Mouse (Mus musculus): ENCODE measurements around the gene Gria1. TPM values are rescaled to one million over a fixed set of nuclear protein-coding genes. Genes with fewer than 3 reads are reported as not detected.
A peak's percentile ranks its signal among the peaks of the same experiment; 100 is the strongest.

Gene Gria1
- polyA plus RNA-seq, 1 experiment from 2014 or later = 0.29 TPM

DNA sequence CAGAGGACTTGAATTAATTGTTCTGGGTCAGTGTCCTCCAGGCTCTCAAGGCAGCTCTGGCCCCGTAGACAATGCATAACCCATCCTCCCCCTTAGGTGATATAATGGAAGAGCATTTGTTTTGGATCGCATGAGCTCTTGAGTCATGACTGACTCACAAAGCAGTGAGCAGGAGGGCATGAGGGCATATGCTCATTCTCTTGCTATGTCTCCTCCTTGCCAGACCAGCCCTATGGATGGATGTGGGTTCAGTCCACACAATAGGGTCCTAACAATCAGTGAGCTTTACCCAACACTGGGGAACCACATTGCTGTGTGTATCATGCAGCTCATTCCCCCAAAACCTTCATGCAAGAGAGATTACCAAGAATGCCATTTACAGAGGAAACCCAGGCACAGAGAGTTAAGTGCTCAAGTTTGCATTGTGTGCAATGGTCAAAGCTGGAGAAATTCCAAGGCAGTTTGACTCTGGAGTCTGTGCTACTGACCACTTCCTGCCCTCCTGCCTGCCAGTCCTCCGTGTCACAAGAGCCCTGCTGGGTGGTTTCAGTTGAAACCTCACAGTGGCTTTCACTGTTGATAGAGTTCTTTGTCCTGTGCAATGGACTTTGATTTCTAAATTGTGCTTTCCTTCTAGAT lies 80.2 kb downstream of the Gria1 start:
- no peak for DNase-seq
- no peaks in the 10 kb centered on the region for H3K36me3 ChIP-seq (ENCODE audit: insufficient read depth)
- no peak for ATAC-seq (ENCODE audit: insufficient read depth)

DNA sequence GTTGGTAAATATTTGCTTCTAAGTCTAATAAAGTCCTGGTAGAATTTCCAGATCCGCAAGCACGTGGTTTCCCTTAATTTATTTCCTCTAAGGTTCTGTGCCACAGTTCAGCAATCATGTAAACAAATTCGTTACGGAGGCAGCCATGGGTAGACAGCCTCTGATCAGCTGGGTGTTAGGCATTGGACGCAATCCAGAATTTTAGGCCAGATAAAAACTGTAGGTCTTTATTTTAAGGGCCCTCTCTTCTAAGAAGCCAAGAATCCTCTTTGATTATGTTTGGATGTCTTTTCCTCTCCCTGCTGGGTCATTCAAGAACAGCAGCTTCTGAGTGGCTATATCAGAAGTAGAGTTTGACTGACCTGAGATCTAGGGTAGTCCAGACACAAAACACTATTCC lies 89.3 kb downstream of the Gria1 start:
- Histone ChIP-seq H3K27me3 (ENCODE audit: insufficient read depth, low read length) (no peaks in the 10 kb centered on the region), H3K4me2 (no peak overlapping the region), H3K4me3 (ENCODE audit: low read depth, low read length) (no peak overlapping the region), H3K4me1 (ENCODE audit: insufficient read depth) (no peaks in the 10 kb centered on the region), H3K36me3 (ENCODE audit: insufficient read depth) (no peaks in the 10 kb centered on the region), H3K9ac (no peak overlapping the region), H3K27ac (ENCODE audit: low read depth) (no peak overlapping the region), H3K9me3 (ENCODE audit: low read depth, low read length) (no peaks in the 10 kb centered on the region)
- ATAC-seq (ENCODE audit: insufficient read depth) (no peak), DNase-seq (peak; percentile 3)
- 44% methylated on average over 5 of the region's 5 CpGs for WGBS
- no peak for TF ChIP-seq CTCF (IDR thresholded peaks at IDR 0.05; ENCODE audit: low read depth)

More for the DNA sequence above, 80.2 kb downstream of the Gria1 start:
- WGBS = 66% methylated on average over 3 of the region's 3 CpGs
- Histone ChIP-seq H3K4me1 (ENCODE audit: insufficient read depth) (no peaks in the 10 kb centered on the region), H3K9ac (no peak overlapping the region), H3K9me3 (ENCODE audit: low read depth, low read length) (no peaks in the 10 kb centered on the region), H3K4me2 (no peak overlapping the region), H3K27ac (ENCODE audit: low read depth) (no peak overlapping the region), H3K4me3 (ENCODE audit: low read depth, low read length) (no peak overlapping the region), H3K27me3 (ENCODE audit: insufficient read depth, low read length) (no peaks in the 10 kb centered on the region)
- no peak for TF ChIP-seq CTCF (IDR thresholded peaks at IDR 0.05; ENCODE audit: low read depth)

DNA sequence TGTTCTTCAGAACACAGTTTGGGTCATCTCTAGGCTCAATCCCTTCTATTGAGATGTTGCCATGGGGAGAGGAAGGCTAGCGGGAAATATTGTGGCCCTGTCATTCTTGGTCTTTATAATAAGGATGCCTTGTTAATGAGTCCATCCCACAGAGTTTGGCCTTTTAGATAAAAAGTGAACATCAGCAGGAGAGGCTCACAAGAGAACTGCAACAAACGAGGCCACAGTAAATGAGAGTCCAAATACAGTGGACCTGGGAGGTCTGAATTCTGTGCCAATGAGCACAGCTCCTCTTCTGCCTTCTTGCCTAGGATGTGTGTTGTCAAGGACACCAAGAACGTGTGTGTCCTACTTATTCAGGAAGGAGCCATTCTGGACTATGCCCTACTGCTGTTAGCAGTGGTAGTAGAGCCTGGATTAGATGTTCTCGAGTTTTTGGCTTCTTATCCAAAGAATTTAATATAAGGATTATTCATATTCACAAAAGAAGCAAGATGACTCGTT lies 92.6 kb downstream of the Gria1 start:
- H3K4me2 ChIP-seq = no peak overlapping the region
- H3K27ac ChIP-seq (ENCODE audit: low read depth) = no peak overlapping the region
- no peak for ATAC-seq (ENCODE audit: insufficient read depth)
- no peaks in the 10 kb centered on the region for H3K9me3 ChIP-seq (ENCODE audit: low read depth, low read length)
- DNase-seq = no peak
- no peak overlapping the region for H3K9ac ChIP-seq
- no peaks in the 10 kb centered on the region for H3K27me3 ChIP-seq (ENCODE audit: insufficient read depth, low read length)
- WGBS = 77% methylated on average over 5 of the region's 5 CpGs
- H3K4me1 ChIP-seq (ENCODE audit: insufficient read depth) = no peaks in the 10 kb centered on the region
- H3K4me3 ChIP-seq (ENCODE audit: low read depth, low read length) = no peak overlapping the region
- H3K36me3 ChIP-seq (ENCODE audit: insufficient read depth) = no peaks in the 10 kb centered on the region
- TF ChIP-seq CTCF (IDR thresholded peaks at IDR 0.05; ENCODE audit: low read depth) = no peak

DNA sequence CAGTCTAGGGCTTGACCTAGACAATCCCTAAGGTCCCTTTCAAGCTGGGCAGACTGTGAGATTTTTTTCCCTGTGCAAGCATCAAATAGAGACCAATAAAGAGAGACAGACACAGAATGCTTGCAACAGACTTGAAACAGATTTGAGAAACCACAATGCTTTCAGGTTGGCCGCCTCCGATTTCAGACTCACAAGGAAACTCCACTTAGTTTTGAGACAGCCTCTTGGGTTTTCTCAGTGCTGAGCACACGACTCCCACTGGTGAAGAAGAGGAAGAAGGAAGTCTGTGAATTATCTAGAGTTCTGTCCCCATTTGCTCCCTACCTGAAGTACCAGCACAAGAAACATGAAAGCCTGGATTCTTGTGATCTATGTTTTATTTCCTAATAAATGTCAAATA lies 94.5 kb downstream of the Gria1 start:
- Histone ChIP-seq H3K4me1 (ENCODE audit: insufficient read depth) (no peaks in the 10 kb centered on the region), H3K9me3 (ENCODE audit: low read depth, low read length) (no peaks in the 10 kb centered on the region), H3K4me3 (ENCODE audit: low read depth, low read length) (no peak overlapping the region), H3K36me3 (ENCODE audit: insufficient read depth) (no peaks in the 10 kb centered on the region), H3K27ac (ENCODE audit: low read depth) (no peak overlapping the region), H3K9ac (no peak overlapping the region), H3K4me2 (no peak overlapping the region), H3K27me3 (ENCODE audit: insufficient read depth, low read length) (no peaks in the 10 kb centered on the region)
- DNase-seq (no peak), ATAC-seq (ENCODE audit: insufficient read depth) (no peak)
- no peak for TF ChIP-seq CTCF (IDR thresholded peaks at IDR 0.05; ENCODE audit: low read depth)
- 79% methylated on average over 3 of the region's 3 CpGs for WGBS

DNA sequence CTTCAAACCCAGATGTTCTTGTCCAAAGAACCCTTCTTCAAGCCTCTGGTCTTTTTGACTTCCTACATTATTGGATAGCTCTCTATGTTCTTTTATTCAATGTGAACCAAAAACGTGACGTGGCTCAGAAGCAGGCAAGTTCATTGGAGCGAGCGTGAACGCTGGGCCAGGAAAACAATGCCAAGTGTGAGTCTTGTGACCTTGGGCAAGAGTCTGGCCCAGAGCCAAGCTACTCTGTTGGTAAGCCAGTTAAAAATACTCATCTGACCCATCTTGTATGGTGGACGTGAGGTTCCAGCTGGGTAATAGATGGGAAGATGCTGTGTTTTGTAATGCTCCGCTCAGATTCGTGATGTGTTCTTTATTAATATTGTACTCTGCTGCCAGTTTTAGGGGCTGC lies 101.2 kb downstream of the Gria1 start:
- Histone ChIP-seq H3K4me3 (ENCODE audit: low read depth, low read length) (no peak overlapping the region), H3K27ac (ENCODE audit: low read depth) (no peak overlapping the region), H3K36me3 (ENCODE audit: insufficient read depth) (no peaks in the 10 kb centered on the region), H3K27me3 (ENCODE audit: insufficient read depth, low read length) (no peaks in the 10 kb centered on the region), H3K4me1 (ENCODE audit: insufficient read depth) (no peaks in the 10 kb centered on the region), H3K4me2 (no peak overlapping the region), H3K9ac (no peak overlapping the region), H3K9me3 (ENCODE audit: low read depth, low read length) (no peaks in the 10 kb centered on the region)
- ATAC-seq (ENCODE audit: insufficient read depth) (no peak), DNase-seq (no peak)
- 77% methylated on average over 8 of the region's 8 CpGs for WGBS
- no peak for TF ChIP-seq CTCF (IDR thresholded peaks at IDR 0.05; ENCODE audit: low read depth)

DNA sequence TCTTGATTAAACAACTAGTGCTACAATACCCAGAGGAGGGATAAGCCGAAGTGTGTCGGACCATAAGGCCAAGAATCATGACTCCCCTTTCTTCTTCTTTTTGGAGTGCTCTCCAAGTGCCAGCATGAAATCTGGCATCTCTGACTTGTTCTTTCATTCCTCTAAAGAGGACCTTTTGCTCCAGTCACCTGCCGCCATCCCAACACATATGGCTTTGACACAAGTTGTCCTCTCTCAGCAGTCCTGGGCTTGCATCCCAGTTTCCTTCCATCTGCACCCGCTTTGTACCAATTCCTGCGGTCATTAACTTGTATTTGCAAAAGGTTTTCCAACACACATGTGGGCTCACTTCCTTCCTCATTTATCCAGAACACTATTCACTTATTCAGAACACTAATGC lies 103.2 kb downstream of the Gria1 start:
- no peak overlapping the region for H3K9ac ChIP-seq
- H3K4me3 ChIP-seq (ENCODE audit: low read depth, low read length) = no peak overlapping the region
- H3K4me1 ChIP-seq (ENCODE audit: insufficient read depth) = no peaks in the 10 kb centered on the region
- TF ChIP-seq CTCF (IDR thresholded peaks at IDR 0.05; ENCODE audit: low read depth) = no peak
- no peaks in the 10 kb centered on the region for H3K36me3 ChIP-seq (ENCODE audit: insufficient read depth)
- H3K27me3 ChIP-seq (ENCODE audit: insufficient read depth, low read length) = no peaks in the 10 kb centered on the region
- H3K27ac ChIP-seq (ENCODE audit: low read depth) = no peak overlapping the region
- ATAC-seq (ENCODE audit: insufficient read depth) = no peak
- H3K4me2 ChIP-seq = no peak overlapping the region
- WGBS = 84% methylated on average over 5 of the region's 5 CpGs
- H3K9me3 ChIP-seq (ENCODE audit: low read depth, low read length) = no peaks in the 10 kb centered on the region
- DNase-seq = no peak

DNA sequence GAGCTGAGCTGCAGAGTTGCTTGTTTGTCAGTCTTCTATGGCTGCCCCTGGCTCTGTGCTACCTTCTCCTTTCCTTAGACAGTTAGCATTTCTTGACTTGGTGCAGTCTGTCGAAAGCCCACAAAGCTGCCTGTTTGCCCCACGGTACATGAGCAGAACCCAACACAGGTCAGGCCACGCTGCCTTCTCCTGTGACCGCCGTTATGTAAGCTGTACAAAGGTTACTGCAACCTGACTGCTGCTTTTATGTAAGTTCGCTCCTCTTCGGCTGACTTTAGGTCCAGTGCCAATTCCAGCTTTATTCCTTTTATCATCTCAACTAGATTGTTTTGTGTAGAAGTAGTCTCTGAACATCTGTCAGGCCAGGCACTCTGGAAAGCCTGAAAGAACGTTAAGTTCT lies 115.9 kb downstream of the Gria1 start:
- H3K36me3 ChIP-seq (ENCODE audit: insufficient read depth) = no peaks in the 10 kb centered on the region
- H3K27me3 ChIP-seq (ENCODE audit: insufficient read depth, low read length) = no peaks in the 10 kb centered on the region
- H3K4me3 ChIP-seq (ENCODE audit: low read depth, low read length) = no peak overlapping the region
- no peak overlapping the region for H3K9ac ChIP-seq
- H3K9me3 ChIP-seq (ENCODE audit: low read depth, low read length) = no peaks in the 10 kb centered on the region
- DNase-seq (no peak), ATAC-seq (ENCODE audit: insufficient read depth) (no peak)
- H3K27ac ChIP-seq (ENCODE audit: low read depth) = no peak overlapping the region
- 67% methylated on average over 8 of the region's 8 CpGs for WGBS
- H3K4me2 ChIP-seq = no peak overlapping the region
- no peak for TF ChIP-seq CTCF (IDR thresholded peaks at IDR 0.05; ENCODE audit: low read depth)
- H3K4me1 ChIP-seq (ENCODE audit: insufficient read depth) = no peaks in the 10 kb centered on the region
